Mouse (Mus musculus) heart, postnatal 25 days (tissue): Measurements from ENCODE around the gene Gnl3. TPM values are rescaled to one million over a fixed set of nuclear protein-coding genes. Genes with fewer than 3 reads are reported as not detected.

ENCODE experiments used
- total RNA-seq, 2 experiments: library from RNA; stranded (reverse); gene quantifications; 2 replicates each; pipeline ENCODE4 v1.2.3; 2021

Gnl3 gene
- total RNA-seq, 2 experiments from 2014 or later: 19.5 to 20.5 TPM

Other genes with a start within 250 kb of the Gnl3 start
- gene Tmem110, start 193.6 kb downstream of the Gnl3 start, total RNA-seq: 1 to 10 TPM; 8.1 to 8.7 TPM
- 10 to 100 TPM; 11.1 to 16.9 TPM for gene Mustn1, start 140.0 kb downstream of the Gnl3 start, total RNA-seq
- gene Itih4, start 132.7 kb downstream of the Gnl3 start, total RNA-seq: 1 to 10 TPM; 4.8 to 6.9 TPM
- gene Itih3, start 95.4 kb downstream of the Gnl3 start, total RNA-seq: under 1 TPM; 0.39 to 0.64 TPM
- not detected for gene Itih1, start 75.9 kb downstream of the Gnl3 start, total RNA-seq
- 1 to 10 TPM; 4.0 to 5.3 TPM for gene Nek4, start 67.8 kb downstream of the Gnl3 start, total RNA-seq
- gene Glt8d1, start 17.8 kb downstream of the Gnl3 start, total RNA-seq: 10 to 100 TPM; 18.5 to 22.1 TPM
- gene Spcs1, start 17.5 kb downstream of the Gnl3 start, total RNA-seq: 100 to 1,000 TPM; 138 to 145 TPM
- 10 to 100 TPM; 54.0 to 58.2 TPM for gene Pbrm1, start within 50 bp of the Gnl3 start, total RNA-seq
- 10 to 100 TPM; 60.2 to 61.0 TPM for gene Smim4, start 109.8 kb upstream of the Gnl3 start, total RNA-seq
- gene Nt5dc2, start 111.9 kb upstream of the Gnl3 start, total RNA-seq: 10 to 100 TPM; 18.2 to 22.6 TPM
- 10 to 100 TPM; 76.4 to 76.8 TPM for gene Stab1, start 149.5 kb upstream of the Gnl3 start, total RNA-seq
- gene Tnnc1, start 189.2 kb upstream of the Gnl3 start, total RNA-seq: 1,000 to 10,000 TPM; 5,169 to 5,647 TPM
- gene Nisch, start 197.8 kb upstream of the Gnl3 start, total RNA-seq: 100 to 1,000 TPM; 145 to 148 TPM
- gene Sema3g, start 198.7 kb upstream of the Gnl3 start, total RNA-seq: 10 to 100 TPM; 12.4 to 16.1 TPM
- 1 to 10 TPM; 3.4 to 4.1 TPM for gene Phf7, start 232.2 kb upstream of the Gnl3 start, total RNA-seq
- gene Bap1, start 232.3 kb upstream of the Gnl3 start, total RNA-seq: 10 to 100 TPM; 39.5 to 45.5 TPM